Mouse (Mus musculus): ENCODE results near the gene Gm12394.
"Not testable (repeated sequence)": the region's sequence is repeated elsewhere in the genome, so short reads cannot be mapped to it uniquely, and the experiment has no call there.

The Gm12394 gene

GRCm38 (mm10) chr4:42872746-42873435 lies 16.3 kb upstream of the Gm12394 start:
- TF ChIP-seq GATA4 (IDR thresholded peaks at IDR 0.05; ENCODE audit: insufficient replicate concordance, low read length): no peak

- TF ChIP-seq GATA4 (IDR thresholded peaks at IDR 0.05; ENCODE audit: insufficient replicate concordance, low read length): no peak
These were observed 15.6 kb upstream of the Gm12394 start for GRCm38 (mm10) chr4:42872151-42872550.

DNA sequence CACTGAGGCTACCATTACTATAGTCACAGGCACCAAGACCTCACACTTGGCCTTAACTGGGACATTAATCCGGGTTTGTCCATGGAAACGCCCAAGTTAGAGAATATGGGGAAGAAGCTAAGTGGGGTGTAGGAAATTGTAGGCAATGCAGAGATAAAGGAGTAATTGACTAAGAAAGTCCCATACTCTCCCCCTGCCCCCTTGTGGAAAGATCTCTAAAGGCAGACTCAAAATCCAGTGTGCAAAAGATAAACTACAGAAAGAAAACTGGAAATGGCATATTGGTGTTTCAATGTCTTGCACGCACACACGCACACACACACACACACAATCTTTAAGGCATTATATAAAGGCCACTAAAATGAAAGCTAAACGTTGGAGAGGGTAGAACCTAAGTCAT lies 14.2 kb upstream of the Gm12394 start:
- TF ChIP-seq GATA4 (IDR thresholded peaks at IDR 0.05; ENCODE audit: insufficient replicate concordance, low read length): no peak

- TF ChIP-seq GATA4 (IDR thresholded peaks at IDR 0.05; ENCODE audit: insufficient replicate concordance, low read length): no peak
These were observed 11.6 kb upstream of the Gm12394 start for GRCm38 (mm10) chr4:42868193-42868592.

DNA sequence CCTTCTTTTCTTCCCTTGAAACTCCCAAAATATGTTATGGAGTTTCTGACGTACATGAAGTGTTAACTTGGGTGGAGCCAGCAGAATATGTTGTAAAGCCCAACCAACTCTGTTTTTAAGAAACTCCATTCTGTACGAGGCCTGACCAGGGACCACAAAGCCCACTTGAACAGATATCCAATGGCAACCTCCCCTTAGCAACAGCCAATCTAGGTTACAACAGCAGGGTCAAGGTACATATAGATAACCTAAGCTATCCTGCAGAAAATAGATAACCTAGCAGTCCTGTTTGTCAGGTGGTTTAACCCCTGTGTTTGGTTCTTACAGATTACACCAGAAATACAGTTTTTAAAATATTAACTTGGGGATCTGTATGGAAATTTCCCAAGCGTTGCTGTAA lies 10.8 kb upstream of the Gm12394 start:
- no peak for TF ChIP-seq GATA4 (IDR thresholded peaks at IDR 0.05; ENCODE audit: insufficient replicate concordance, low read length)

GRCm38 (mm10) chr4:42853788-42854187 lies 2.8 kb downstream of the Gm12394 start, which contains the start of gene Fam205a1:
Fam205a1 (minus strand) TSS chr4:42853888.
- not testable (repeated sequence) for TF ChIP-seq GATA4 (IDR thresholded peaks at IDR 0.05; ENCODE audit: insufficient replicate concordance, low read length)

DNA sequence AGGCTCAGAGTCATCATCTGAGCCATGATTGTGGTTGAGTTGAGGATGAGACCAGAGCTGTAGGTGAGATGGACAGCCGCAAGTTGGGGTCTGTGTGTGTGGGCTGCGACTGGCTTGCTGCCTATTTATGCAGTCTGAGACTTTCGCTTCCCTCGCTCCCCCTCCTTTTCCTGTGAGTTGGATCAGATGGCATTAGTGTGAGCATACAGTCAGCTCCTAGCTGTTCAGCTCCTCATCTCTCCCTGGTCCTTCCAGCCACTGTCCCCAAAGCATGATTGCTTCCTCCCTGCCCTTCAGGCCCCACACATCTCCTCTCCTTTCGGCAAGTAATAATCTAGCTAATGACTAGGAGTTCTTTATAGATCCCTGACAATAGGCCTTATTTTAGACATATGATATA lies 82.7 kb downstream of the Gm12394 start, which contains the start of gene Ccl21a:
Gene Ccl21a (minus strand): TSS at position 101 of the 400 bp plus-strand sequence.
- TF ChIP-seq GATA4 (IDR thresholded peaks at IDR 0.05; ENCODE audit: insufficient replicate concordance, low read length): not testable (repeated sequence)

GRCm38 (mm10) chr4:42756477-42756876 lies 100.1 kb downstream of the Gm12394 start, which contains the start of gene Ccl19:
Ccl19 (minus strand) TSS chr4:42756577.
- not testable (repeated sequence) for TF ChIP-seq GATA4 (IDR thresholded peaks at IDR 0.05; ENCODE audit: insufficient replicate concordance, low read length)

GRCm38 (mm10) chr4:42735245-42735644 lies 121.3 kb downstream of the Gm12394 start, which contains the start of gene 4930578G10Rik:
4930578G10Rik (plus strand) TSS chr4:42735545.
- not testable (repeated sequence) for TF ChIP-seq GATA4 (IDR thresholded peaks at IDR 0.05; ENCODE audit: insufficient replicate concordance, low read length)

All from liver, adult (tissue).